Mouse (Mus musculus) adrenal gland, postnatal 4 days (tissue): ENCODE measurements around the gene Slit3. TPM values are rescaled to one million over a fixed set of nuclear protein-coding genes. Genes with fewer than 3 reads are reported as not detected.
A peak's percentile ranks its signal among the peaks of the same experiment; 100 is the strongest.

Experiments used
- DNase-seq, 2 experiments: peaks; one replicate each; pipeline ENCODE4 v3.0.0; 2021 to 2022; ENCODE audit warnings: low spot score in 2 of 2, mixed read lengths in 2 of 2
- microRNA-seq: library from miRNA; unstranded; fragments of <30 nt; microRNA quantifications from one replicate; pipeline ENCODE4 v1.2.0, GENCODE M21; 2021
- total RNA-seq, 2 experiments: library from RNA; stranded (reverse); gene quantifications; 2 replicates each; pipeline ENCODE4 v1.2.3; 2021

Slit3 gene
- total RNA-seq, 2 experiments from 2014 or later, result 60.3 to 62.2 TPM

- DNase-seq, result no peak
Observed at GRCm38 (mm10) chr11:35738102-35738501, 617.1 kb downstream of the Slit3 start.

- DNase-seq, result no peak
Observed at GRCm38 (mm10) chr11:35743586-35743985, 622.6 kb downstream of the Slit3 start.

GRCm38 (mm10) chr11:35744571-35744970 lies 623.5 kb downstream of the Slit3 start:
- DNase-seq, result no peak

- no peak for DNase-seq
Observed at GRCm38 (mm10) chr11:35750578-35750977, 629.6 kb downstream of the Slit3 start.

- DNase-seq, result no peak
Observed at GRCm38 (mm10) chr11:35754906-35755418, 633.9 kb downstream of the Slit3 start.

- no peak for DNase-seq
Observed at GRCm38 (mm10) chr11:35755546-35755945, 634.5 kb downstream of the Slit3 start.

- no peak for DNase-seq
Observed at GRCm38 (mm10) chr11:35756411-35757303, 635.6 kb downstream of the Slit3 start.

Small RNA genes lying within 50 kb of the gene (microRNA-seq; reads per million reads assigned to microRNA genes)
- gene Mir218-2, result 87.8 reads per million, percentile 44 among the genes with 10 or more reads in this experiment
